Mouse (Mus musculus) intestine, embryonic 14.5 days (tissue): Measurements from ENCODE around the gene Arrdc5. TPM values are rescaled to one million over a fixed set of nuclear protein-coding genes. Genes with fewer than 3 reads are reported as not detected.
A peak's percentile ranks its signal among the peaks of the same experiment; 100 is the strongest.

ENCODE experiments used
- ATAC-seq: fragments of 200-750 bp; cut with Nextera tagmentation; replicated peaks from 2 replicates; pipeline ENCODE4 v1.8.0; 2017; ENCODE audit warnings: low read depth, moderate number of reproducible peaks, moderate TSS enrichment, moderate library complexity; ENCODE audit not compliant: low FRiP score, low TSS enrichment
- DNase-seq: peaks from one replicate; pipeline ENCODE4 v3.0.0-alpha.2; 2018; ENCODE audit warnings: low spot score
- H3K27ac ChIP-seq: fragments of 300-500 bp; sonication (generic); 2 replicates; pipeline ENCODE4 v1.5.1; 2014; ENCODE audit warnings: low read depth, mild to moderate bottlenecking, control low read depth
- H3K27me3 ChIP-seq: fragments of 300-500 bp; sonication (generic); replicated peaks from 2 replicates; pipeline ENCODE4 v1.6.1; 2014; ENCODE audit warnings: low read length, control low read depth; ENCODE audit not compliant: control insufficient read depth, insufficient read depth
- H3K36me3 ChIP-seq: fragments of 300-500 bp; sonication (generic); 2 replicates; pipeline ENCODE4 v1.6.1; 2014; ENCODE audit warnings: low read length, control low read depth; ENCODE audit not compliant: control insufficient read depth, insufficient read depth
- H3K4me1 ChIP-seq: fragments of 300-500 bp; sonication (generic); replicated peaks from 2 replicates; pipeline ENCODE4 v1.6.1; 2014; ENCODE audit warnings: low read length, control low read depth, mixed read lengths; ENCODE audit not compliant: control insufficient read depth, insufficient read depth
- H3K4me2 ChIP-seq: fragments of 300-500 bp; sonication (generic); 2 replicates; pipeline ENCODE4 v1.6.1; 2014; ENCODE audit warnings: low read length
- H3K4me3 ChIP-seq: fragments of 300-500 bp; sonication (generic); 2 replicates; pipeline ENCODE4 v1.5.1; 2014; ENCODE audit warnings: low read depth, low read length, control low read depth, mixed read lengths
- H3K9ac ChIP-seq: fragments of 300-500 bp; sonication (generic); 2 replicates; pipeline ENCODE4 v1.6.1; 2014; ENCODE audit warnings: mild to moderate bottlenecking, low read length
- H3K9me3 ChIP-seq: fragments of 300-500 bp; sonication (generic); 2 replicates; pipeline ENCODE4 v1.6.1; 2016; ENCODE audit warnings: low read length, control low read depth; ENCODE audit not compliant: control insufficient read depth
- WGBS: fragments of 180-500 bp; shearing (Covaris S2); extraction: QIAGEN DNeasy Blood & Tissue Kit; methylation state at CpG from one replicate; pipeline ENCODE4 v1.1.7; 2014; 5-methylcytosine and 5-hydroxymethylcytosine counted together
- polyA plus RNA-seq: library from polyadenylated mRNA; unstranded; fragments of >200 nt; fragmentation: Nextera tagmentation; extraction: Ambion mirVana; gene quantifications from 2 replicates; pipeline ENCODE4 v1.2.1, GENCODE M21; 2014

The Arrdc5 gene
- polyA plus RNA-seq, 1 experiment from 2014 or later, result not detected

DNA sequence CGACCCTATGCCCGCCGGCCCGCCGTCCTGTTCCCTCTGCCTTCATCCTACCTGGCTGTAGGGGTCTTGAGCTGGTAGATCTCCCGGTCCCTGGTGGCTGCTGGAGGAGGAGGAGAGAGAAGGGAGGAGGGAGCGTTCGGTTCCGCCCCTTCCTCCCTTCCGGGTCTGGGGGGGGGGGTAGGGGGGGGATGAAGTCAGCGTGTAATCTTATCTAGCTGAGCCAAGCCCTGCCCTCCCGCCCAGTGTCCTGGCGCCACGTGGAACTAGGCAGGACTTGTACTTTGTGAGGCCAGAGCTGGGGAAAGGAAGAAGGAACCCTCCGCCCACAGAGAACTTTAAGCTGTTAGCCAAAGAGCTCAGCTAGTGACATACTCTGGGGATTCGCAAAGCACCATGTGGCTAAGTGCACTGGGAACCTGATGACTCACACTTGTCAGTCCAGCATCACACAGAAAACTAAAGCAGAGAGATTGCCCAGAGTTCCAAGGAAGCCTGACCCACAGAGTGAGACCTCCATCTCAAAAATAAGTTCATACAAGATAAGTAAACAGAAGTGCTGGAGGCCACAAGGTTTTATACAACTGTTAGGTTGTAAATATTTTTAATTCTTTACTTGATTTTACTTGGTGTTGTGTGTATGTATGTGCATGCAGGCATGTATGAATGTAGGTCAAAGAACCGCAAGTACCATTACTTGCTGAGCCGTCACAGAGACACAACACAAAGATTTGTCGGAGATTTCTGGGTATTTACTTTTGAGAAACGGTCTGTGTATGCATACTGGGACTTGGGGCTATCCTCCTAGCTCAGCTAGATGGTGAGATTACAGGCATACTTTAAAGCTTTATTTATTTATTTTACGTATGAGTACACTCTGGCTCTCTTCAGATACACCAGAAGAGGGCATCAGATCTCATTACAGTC, 23.2 kb downstream of the Arrdc5 start, which contains the start of gene Ticam1:
Ticam1 (minus strand) TSS at position 144 of the 924 bp plus-strand sequence.
- Histone ChIP-seq H3K4me1 (peaks cover 10% of the 10 kb centered on the region), H3K27me3 (no peaks in the 10 kb centered on the region), H3K36me3 (peaks cover 33% of the 10 kb centered on the region), H3K9me3 (no peaks in the 10 kb centered on the region), H3K27ac (peak within 1 kb of the TSS; percentile 93), H3K9ac (peak within 1 kb of the TSS; percentile 77), H3K4me2 (peak within 1 kb of the TSS; percentile 70), H3K4me3 (peak within 1 kb of the TSS; percentile 55)
- DNase-seq, result peak; percentile 95
- 3% methylated on average over 19 of the region's 21 CpGs for WGBS
- ATAC-seq, result peak; percentile 90

- WGBS, result 20% methylated on average over 5 of the region's 5 CpGs
- H3K4me3 ChIP-seq, result peak overlapping the region; percentile 55
Measured at GRCm38 (mm10) chr17:56275842-56276480, 24.1 kb downstream of the Arrdc5 start.

DNA sequence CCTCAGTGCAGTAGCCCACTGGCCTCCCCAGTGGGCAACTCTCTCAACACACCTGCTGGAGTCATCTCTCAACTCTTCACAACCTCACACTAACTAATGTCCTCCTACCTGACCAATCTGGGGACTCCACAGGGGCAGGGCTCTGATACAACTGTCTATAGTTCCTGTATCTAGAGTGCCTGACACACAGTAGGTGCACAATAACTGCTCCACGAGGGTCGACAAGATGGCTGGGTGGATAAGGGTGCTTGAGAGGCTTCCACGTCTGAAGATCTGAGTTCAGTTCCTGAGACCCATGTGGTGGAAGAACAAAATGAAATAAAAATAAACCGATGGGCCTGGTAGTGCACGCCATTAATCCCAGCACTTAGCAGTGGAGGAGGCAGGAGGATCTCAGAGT, 26.1 kb downstream of the Arrdc5 start:
- H3K4me3 ChIP-seq, result no peak overlapping the region
- no peak for ATAC-seq
- no peak overlapping the region for H3K27ac ChIP-seq
- H3K36me3 ChIP-seq, result peaks cover 29% of the 10 kb centered on the region
- H3K27me3 ChIP-seq, result no peaks in the 10 kb centered on the region
- no peaks in the 10 kb centered on the region for H3K9me3 ChIP-seq
- no peak overlapping the region for H3K4me2 ChIP-seq
- no peak for DNase-seq
- 84% methylated on average over 5 of the region's 5 CpGs for WGBS
- H3K9ac ChIP-seq, result no peak overlapping the region
- peaks cover 13% of the 10 kb centered on the region for H3K4me1 ChIP-seq

More at GRCm38 (mm10) chr17:56275842-56276480, 24.1 kb downstream of the Arrdc5 start:
- ATAC-seq (peak; percentile 13; the same call in 1 of the 2 replicates), DNase-seq (peak; percentile 71)
- Histone ChIP-seq H3K27me3 (no peaks in the 10 kb centered on the region), H3K27ac (peak overlapping the region; percentile 93), H3K9me3 (no peaks in the 10 kb centered on the region), H3K9ac (peak overlapping the region; percentile 77), H3K36me3 (peaks cover 35% of the 10 kb centered on the region), H3K4me2 (peak overlapping the region; percentile 70), H3K4me1 (peaks cover 10% of the 10 kb centered on the region)

DNA sequence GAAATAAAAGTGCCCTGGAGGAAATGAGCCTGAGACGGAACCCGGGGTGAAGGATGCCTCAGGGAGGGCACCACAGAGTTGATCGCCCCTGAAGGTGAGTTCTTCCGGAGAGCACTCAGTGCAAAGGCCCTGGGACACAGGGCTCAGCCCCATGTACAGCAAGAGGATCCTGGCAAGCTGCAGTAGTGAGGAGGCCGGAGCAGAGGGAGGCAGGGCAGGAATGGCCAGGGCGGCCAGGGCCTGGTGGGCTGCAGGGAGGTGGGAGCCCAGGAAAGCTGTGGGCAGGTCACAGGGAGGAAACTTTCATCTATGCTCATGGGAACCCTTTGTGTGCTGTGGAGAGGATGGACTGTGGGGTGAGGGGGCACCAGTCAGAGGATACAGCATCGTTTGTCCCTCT, 26.6 kb downstream of the Arrdc5 start:
- Histone ChIP-seq H3K4me3 (no peak overlapping the region), H3K4me2 (no peak overlapping the region), H3K36me3 (peaks cover 24% of the 10 kb centered on the region), H3K9me3 (no peaks in the 10 kb centered on the region), H3K9ac (no peak overlapping the region), H3K4me1 (peaks cover 13% of the 10 kb centered on the region), H3K27ac (no peak overlapping the region), H3K27me3 (no peaks in the 10 kb centered on the region)
- 85% methylated on average over 7 of the region's 7 CpGs for WGBS
- DNase-seq (no peak), ATAC-seq (no peak)

GRCm38 (mm10) chr17:56272644-56273043, 27.4 kb downstream of the Arrdc5 start:
- Histone ChIP-seq H3K9me3 (no peaks in the 10 kb centered on the region), H3K36me3 (peaks cover 22% of the 10 kb centered on the region; the same call in 1 of the 2 replicates), H3K4me3 (no peak overlapping the region), H3K4me2 (no peak overlapping the region), H3K4me1 (peaks cover 6% of the 10 kb centered on the region), H3K9ac (no peak overlapping the region), H3K27ac (no peak overlapping the region), H3K27me3 (no peaks in the 10 kb centered on the region)
- WGBS, result 82% methylated on average over 3 of the region's 3 CpGs
- ATAC-seq (no peak), DNase-seq (no peak)

DNA sequence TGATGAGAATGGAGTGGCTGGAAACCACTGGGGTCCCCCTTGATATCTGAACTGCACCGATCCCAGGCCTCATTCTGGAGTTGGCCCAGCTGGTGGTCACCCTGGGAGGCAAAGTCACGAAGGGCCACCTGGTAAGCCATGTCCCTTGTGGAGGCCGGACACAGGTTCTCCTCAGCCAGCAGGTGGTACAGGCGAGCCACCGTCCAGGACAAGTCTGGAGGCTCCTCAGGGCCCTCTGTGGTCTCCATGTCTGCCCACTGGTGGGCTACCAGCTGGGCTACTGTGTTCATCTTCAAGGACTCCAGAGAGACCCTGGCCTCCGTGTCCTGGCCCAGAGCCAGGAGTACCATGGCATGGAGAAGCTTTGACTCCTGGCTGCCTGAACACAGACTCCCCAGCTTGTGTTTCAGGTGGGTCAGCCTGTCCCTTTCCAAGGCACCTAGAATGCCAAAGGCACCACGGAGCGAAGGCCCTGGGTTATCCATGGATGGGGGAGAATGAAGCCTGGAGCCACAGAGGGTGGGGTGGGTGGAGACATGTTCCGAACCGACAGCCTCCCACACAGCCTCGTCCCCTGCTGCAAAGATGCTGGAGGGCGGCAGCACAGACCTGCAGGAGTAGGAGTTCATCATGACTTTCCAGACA, 28.4 kb downstream of the Arrdc5 start:
- Histone ChIP-seq H3K27ac (no peak overlapping the region), H3K4me3 (no peak overlapping the region), H3K27me3 (no peaks in the 10 kb centered on the region), H3K4me2 (no peak overlapping the region), H3K9me3 (no peaks in the 10 kb centered on the region), H3K4me1 (peaks cover 4% of the 10 kb centered on the region), H3K9ac (no peak overlapping the region), H3K36me3 (peaks cover 22% of the 10 kb centered on the region; the same call in 1 of the 2 replicates)
- DNase-seq, result no peak
- WGBS, result 86% methylated on average over 12 of the region's 12 CpGs
- no peak for ATAC-seq

DNA sequence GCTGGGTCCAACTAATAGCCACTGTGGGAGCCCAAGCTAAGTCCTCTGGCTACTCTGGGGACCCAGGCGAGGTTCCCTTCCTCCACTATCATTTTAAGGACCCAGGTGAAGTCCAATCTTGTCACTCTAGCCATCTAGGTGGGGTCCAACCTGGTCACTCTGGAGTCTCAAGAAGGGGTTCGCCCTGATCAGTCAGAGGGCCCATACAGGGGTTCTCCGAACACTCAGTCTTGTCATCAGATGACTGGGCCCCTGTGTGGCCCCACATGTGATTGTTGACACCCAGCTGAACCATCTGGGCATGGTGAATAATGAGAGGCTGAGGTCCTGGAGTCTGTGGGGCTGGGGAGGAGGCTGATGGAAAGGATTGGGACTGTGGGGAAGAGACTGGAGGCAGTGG, 30.3 kb downstream of the Arrdc5 start:
- no peaks in the 10 kb centered on the region for H3K9me3 ChIP-seq
- 77% methylated on average over 3 of the region's 3 CpGs for WGBS
- H3K27ac ChIP-seq, result peak overlapping the region; percentile 57
- ATAC-seq (peak; percentile 21), DNase-seq (no peak)
- H3K4me2 ChIP-seq, result peak overlapping the region; percentile 73
- peaks cover 26% of the 10 kb centered on the region; the same call in 1 of the 2 replicates for H3K36me3 ChIP-seq
- H3K4me1 ChIP-seq, result peaks cover 4% of the 10 kb centered on the region
- H3K27me3 ChIP-seq, result no peaks in the 10 kb centered on the region
- peak overlapping the region; percentile 33; the same call in 1 of the 2 replicates for H3K4me3 ChIP-seq
- 0 out of 2 replicates have a peak overlapping the region, but pooled peaks have one; percentile 36 for H3K9ac ChIP-seq

DNA sequence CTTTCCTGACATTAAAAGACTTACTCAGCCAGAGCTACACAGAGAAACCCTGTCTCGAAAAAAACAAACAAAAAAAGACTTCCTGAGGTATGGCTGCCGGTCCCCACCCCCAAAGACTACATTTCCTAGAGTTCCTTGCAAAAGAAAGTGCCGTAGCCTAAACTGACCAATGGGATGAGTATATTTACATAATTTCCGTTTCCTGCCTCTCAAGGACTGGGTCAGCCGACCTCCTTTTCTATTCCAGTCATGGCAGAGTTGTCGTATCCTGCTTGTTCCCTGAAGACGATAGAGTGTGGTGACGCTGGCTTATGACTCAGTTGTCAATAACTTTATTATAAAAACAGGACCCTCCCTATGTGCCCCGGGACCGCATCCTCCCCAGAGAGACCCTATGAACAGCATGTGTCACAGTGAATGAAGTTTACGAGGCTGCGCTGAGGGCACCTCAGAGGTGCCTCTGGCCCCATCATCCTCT, 30.9 kb downstream of the Arrdc5 start:
- peak overlapping the region; percentile 43 for H3K9ac ChIP-seq
- no peaks in the 10 kb centered on the region for H3K27me3 ChIP-seq
- peak overlapping the region; percentile 33 for H3K4me3 ChIP-seq
- peak overlapping the region; percentile 73 for H3K4me2 ChIP-seq
- peak overlapping the region; percentile 76 for H3K27ac ChIP-seq
- peak; percentile 85 for ATAC-seq
- peak; percentile 75 for DNase-seq
- H3K9me3 ChIP-seq, result no peaks in the 10 kb centered on the region
- peaks cover 26% of the 10 kb centered on the region; the same call in 1 of the 2 replicates for H3K36me3 ChIP-seq
- 16% methylated on average over 12 of the region's 12 CpGs for WGBS
- peaks cover 4% of the 10 kb centered on the region for H3K4me1 ChIP-seq
